Mouse (Mus musculus): ENCODE data around the gene Pcbp2. TPM values are rescaled to one million over a fixed set of nuclear protein-coding genes. Genes with fewer than 3 reads are reported as not detected.

The Pcbp2 gene
- total RNA-seq, 2 experiments from 2014 or later, result 401 to 459 TPM

- TF ChIP-seq CTCF (IDR thresholded peaks at IDR 0.05), result no peak
- intact Hi-C loops (cut with DNase I), result loop anchor here (5.0 kb wide), 1 partner anchor 46 kb away; the partner anchor contains the start of genes Map3k12 and Tarbp2
- no peak for DNase-seq
- Histone ChIP-seq H3K27ac (peak overlapping the region; percentile 95), H3K4me3 (peak overlapping the region; percentile 97)
Observed at GRCm38 (mm10) chr15:102471295-102471645, 931 bp downstream of the Pcbp2 start.

- H3K27ac ChIP-seq, result peak overlapping the region; percentile 95
- intact Hi-C loops (cut with DNase I), result loop anchor here (5.0 kb wide), 1 partner anchor 46 kb away; the partner anchor contains the start of genes Map3k12 and Tarbp2
Observed at GRCm38 (mm10) chr15:102471727-102472126, 1.4 kb downstream of the Pcbp2 start.

GRCm38 (mm10) chr15:102473246-102473645 is 2.9 kb downstream of the Pcbp2 start:
- intact Hi-C loops (cut with DNase I), result loop anchor here (5.0 kb wide), 1 partner anchor 44 kb away; the partner anchor contains the start of genes Map3k12 and Tarbp2

More at GRCm38 (mm10) chr15:102471727-102472126, 1.4 kb downstream of the Pcbp2 start:
- TF ChIP-seq CTCF (IDR thresholded peaks at IDR 0.05), result no peak
- DNase-seq, result no peak
- peak overlapping the region; percentile 97 for H3K4me3 ChIP-seq

GRCm38 (mm10) chr15:102474520-102474919 is 4.2 kb downstream of the Pcbp2 start:
- intact Hi-C loops (cut with DNase I), result loop anchor here (5.0 kb wide), 1 partner anchor 43 kb away; the partner anchor contains the start of genes Map3k12 and Tarbp2
- TF ChIP-seq CTCF (IDR thresholded peaks at IDR 0.05), result no peak
- Histone ChIP-seq H3K27ac (no peak overlapping the region), H3K4me3 (no peak overlapping the region; the same call in 1 of the 2 replicates)
- no peak for DNase-seq

More at GRCm38 (mm10) chr15:102473246-102473645, 2.9 kb downstream of the Pcbp2 start:
- DNase-seq, result no peak
- peak overlapping the region; percentile 97 for H3K4me3 ChIP-seq
- TF ChIP-seq CTCF (IDR thresholded peaks at IDR 0.05), result no peak
- H3K27ac ChIP-seq, result peak overlapping the region; percentile 95

GRCm38 (mm10) chr15:102483136-102483535 is 12.8 kb downstream of the Pcbp2 start:
- DNase-seq, result no peak
- no peak overlapping the region for H3K27ac ChIP-seq
- no peak for TF ChIP-seq CTCF (IDR thresholded peaks at IDR 0.05)
- H3K4me3 ChIP-seq, result no peak overlapping the region
- intact Hi-C loops (cut with DNase I), result no loop called here

- intact Hi-C loops (cut with DNase I), result loop anchor here (2.0 kb wide), 1 partner anchor 15 kb away; no protein-coding TSS in a partner anchor
- no peak for TF ChIP-seq CTCF (IDR thresholded peaks at IDR 0.05)
- H3K27ac ChIP-seq, result no peak overlapping the region
- H3K4me3 ChIP-seq, result no peak overlapping the region
- DNase-seq, result no peak
Observed at GRCm38 (mm10) chr15:102485853-102486252, 15.5 kb downstream of the Pcbp2 start.

GRCm38 (mm10) chr15:102487664-102488063 is 17.3 kb downstream of the Pcbp2 start:
- Histone ChIP-seq H3K27ac (no peak overlapping the region), H3K4me3 (no peak overlapping the region)
- no peak for TF ChIP-seq CTCF (IDR thresholded peaks at IDR 0.05)
- no peak for DNase-seq
- intact Hi-C loops (cut with DNase I), result no loop called here

GRCm38 (mm10) chr15:102498322-102498721 is 28.0 kb downstream of the Pcbp2 start:
- no peak for TF ChIP-seq CTCF (IDR thresholded peaks at IDR 0.05)
- intact Hi-C loops (cut with DNase I), result no loop called here
- DNase-seq, result no peak
- Histone ChIP-seq H3K27ac (no peak overlapping the region), H3K4me3 (no peak overlapping the region)

GRCm38 (mm10) chr15:102499370-102499769 is 29.0 kb downstream of the Pcbp2 start:
- no peak for DNase-seq
- Histone ChIP-seq H3K27ac (no peak overlapping the region), H3K4me3 (no peak overlapping the region)
- no peak for TF ChIP-seq CTCF (IDR thresholded peaks at IDR 0.05)
- intact Hi-C loops (cut with DNase I), result no loop called here

GRCm38 (mm10) chr15:102499851-102500250 is 29.5 kb downstream of the Pcbp2 start:
- Histone ChIP-seq H3K27ac (no peak overlapping the region), H3K4me3 (no peak overlapping the region)
- no peak for DNase-seq
- TF ChIP-seq CTCF (IDR thresholded peaks at IDR 0.05), result no peak
- intact Hi-C loops (cut with DNase I), result loop anchor here (2.0 kb wide), 1 partner anchor 15 kb away; no protein-coding TSS in a partner anchor

GRCm38 (mm10) chr15:102500479-102500878 is 30.1 kb downstream of the Pcbp2 start:
- no peak for TF ChIP-seq CTCF (IDR thresholded peaks at IDR 0.05)
- Histone ChIP-seq H3K4me3 (no peak overlapping the region), H3K27ac (no peak overlapping the region)
- DNase-seq, result no peak
- intact Hi-C loops (cut with DNase I), result loop anchor here (2.0 kb wide), 1 partner anchor 16 kb away; no protein-coding TSS in a partner anchor

GRCm38 (mm10) chr15:102501084-102501814 is 30.9 kb downstream of the Pcbp2 start:
- no peak overlapping the region for H3K27ac ChIP-seq
- no peak for TF ChIP-seq CTCF (IDR thresholded peaks at IDR 0.05)
- DNase-seq, result no peak
- H3K4me3 ChIP-seq, result no peak overlapping the region
- intact Hi-C loops (cut with DNase I), result loop anchor here (2.0 kb wide), 1 partner anchor 16 kb away; no protein-coding TSS in a partner anchor

- H3K4me3 ChIP-seq, result no peak overlapping the region
- H3K27ac ChIP-seq, result no peak overlapping the region
- intact Hi-C loops (cut with DNase I), result no loop called here
- TF ChIP-seq CTCF (IDR thresholded peaks at IDR 0.05), result no peak
- DNase-seq, result no peak
Observed at GRCm38 (mm10) chr15:102502254-102502840, 32.0 kb downstream of the Pcbp2 start.
